Mouse (Mus musculus) forebrain, embryonic 16.5 days (tissue): ENCODE measurements around the gene Myl3. TPM values are rescaled to one million over a fixed set of nuclear protein-coding genes. Genes with fewer than 3 reads are reported as not detected.

Source experiments
- ATAC-seq: fragments of 200-750 bp; cut with Nextera tagmentation; 2 replicates; pipeline ENCODE4 v1.8.0; 2017; ENCODE audit warnings: mild to moderate bottlenecking, moderate library complexity
- H3K27ac ChIP-seq: fragments of 300-500 bp; sonication (generic); 2 replicates; pipeline ENCODE4 v1.5.1; 2014; ENCODE audit warnings: low read length, control low read depth
- H3K27me3 ChIP-seq: fragments of 300-500 bp; sonication (generic); replicated peaks from 2 replicates; pipeline ENCODE4 v1.6.1; 2014; ENCODE audit warnings: low read length; ENCODE audit not compliant: control insufficient read depth, insufficient read depth
- H3K36me3 ChIP-seq: fragments of 300-500 bp; sonication (generic); 2 replicates; pipeline ENCODE4 v1.6.1; 2014; ENCODE audit not compliant: control insufficient read depth, insufficient read depth
- H3K4me1 ChIP-seq: fragments of 300-500 bp; sonication (generic); replicated peaks from 2 replicates; pipeline ENCODE4 v1.6.1; 2014; ENCODE audit warnings: low read length; ENCODE audit not compliant: control insufficient read depth, insufficient read depth
- H3K4me2 ChIP-seq: fragments of 300-500 bp; sonication (generic); 2 replicates; pipeline ENCODE4 v1.6.1; 2014; ENCODE audit warnings: mild to moderate bottlenecking, low read length, control low read depth
- H3K4me3 ChIP-seq: fragments of 300-500 bp; sonication (generic); replicated peaks from 2 replicates; pipeline ENCODE4 v1.5.1; 2014; ENCODE audit warnings: mild to moderate bottlenecking, low read length, control low read depth
- H3K9ac ChIP-seq: fragments of 300-500 bp; sonication (generic); replicated peaks from 2 replicates; pipeline ENCODE4 v1.6.1; 2014; ENCODE audit warnings: low read depth, low read length, control low read depth
- H3K9me3 ChIP-seq: fragments of 300-500 bp; sonication (generic); 2 replicates; pipeline ENCODE4 v1.6.1; 2016; ENCODE audit warnings: low read length; ENCODE audit not compliant: control insufficient read depth
- WGBS: fragments of 180-500 bp; shearing (Covaris S2); extraction: QIAGEN DNeasy Blood & Tissue Kit; methylation state at CpG from one replicate; pipeline ENCODE4 v1.1.7; 2014; 5-methylcytosine and 5-hydroxymethylcytosine counted together
- polyA plus RNA-seq: library from polyadenylated mRNA; unstranded; fragments of >200 nt; fragmentation: Nextera tagmentation; extraction: Ambion mirVana; gene quantifications from 2 replicates; pipeline ENCODE4 v1.2.1, GENCODE M21; 2015

The Myl3 gene
- polyA plus RNA-seq, 1 experiment from 2014 or later: 0.39 TPM

GRCm38 (mm10) chr9:110763405-110763804 lies 21.7 kb downstream of the Myl3 start:
- no peak overlapping the region for H3K4me2 ChIP-seq

GRCm38 (mm10) chr9:110772336-110772735 lies 30.7 kb downstream of the Myl3 start:
- Histone ChIP-seq H3K36me3 (no peaks in the 10 kb centered on the region), H3K4me2 (no peak overlapping the region), H3K9me3 (no peaks in the 10 kb centered on the region), H3K4me3 (no peak overlapping the region), H3K9ac (no peak overlapping the region), H3K27ac (no peak overlapping the region), H3K4me1 (no peaks in the 10 kb centered on the region), H3K27me3 (no peaks in the 10 kb centered on the region)
- no peak for ATAC-seq
- WGBS: 93% methylated on average over 10 of the region's 10 CpGs

More at GRCm38 (mm10) chr9:110763405-110763804, 21.7 kb downstream of the Myl3 start:
- 51% methylated on average over 2 of the region's 2 CpGs for WGBS
- Histone ChIP-seq H3K9ac (no peak overlapping the region), H3K27me3 (no peaks in the 10 kb centered on the region), H3K27ac (no peak overlapping the region), H3K9me3 (no peaks in the 10 kb centered on the region), H3K4me1 (no peaks in the 10 kb centered on the region), H3K4me3 (no peak overlapping the region), H3K36me3 (no peaks in the 10 kb centered on the region)
- no peak for ATAC-seq

- WGBS: 78% methylated on average over 15 of the region's 15 CpGs
- H3K36me3 ChIP-seq: no peaks in the 10 kb centered on the region
- H3K4me1 ChIP-seq: no peaks in the 10 kb centered on the region
- H3K9me3 ChIP-seq: no peaks in the 10 kb centered on the region
- H3K9ac ChIP-seq: no peak overlapping the region
- no peak overlapping the region for H3K4me3 ChIP-seq
- no peak overlapping the region for H3K27ac ChIP-seq
- no peak for ATAC-seq
- H3K4me2 ChIP-seq: no peak overlapping the region
- no peaks in the 10 kb centered on the region for H3K27me3 ChIP-seq
Observed at GRCm38 (mm10) chr9:110774403-110775268, 33.0 kb downstream of the Myl3 start.

- H3K27ac ChIP-seq: no peak overlapping the region
- H3K36me3 ChIP-seq: no peaks in the 10 kb centered on the region
- no peak for ATAC-seq
- no peaks in the 10 kb centered on the region for H3K9me3 ChIP-seq
- no peak overlapping the region for H3K4me2 ChIP-seq
- H3K4me1 ChIP-seq: peaks cover under 1% of the 10 kb centered on the region; the same call in 1 of the 2 replicates
- H3K9ac ChIP-seq: no peak overlapping the region
- no peak overlapping the region for H3K4me3 ChIP-seq
- 76% methylated on average over 10 of the region's 10 CpGs for WGBS
- no peaks in the 10 kb centered on the region for H3K27me3 ChIP-seq
Observed at GRCm38 (mm10) chr9:110775269-110776022, 33.8 kb downstream of the Myl3 start.

- Histone ChIP-seq H3K9me3 (no peaks in the 10 kb centered on the region), H3K4me3 (no peak overlapping the region), H3K36me3 (no peaks in the 10 kb centered on the region), H3K27me3 (peaks cover 2% of the 10 kb centered on the region; the same call in 1 of the 2 replicates), H3K4me2 (no peak overlapping the region), H3K27ac (no peak overlapping the region), H3K4me1 (peaks cover 11% of the 10 kb centered on the region), H3K9ac (no peak overlapping the region)
- ATAC-seq: no peak
- WGBS: 59% methylated on average over 1 of the region's 1 CpGs
Observed at GRCm38 (mm10) chr9:110778100-110778499, 36.4 kb downstream of the Myl3 start.

- WGBS: 81% methylated on average over 7 of the region's 7 CpGs
- ATAC-seq: no peak
- no peaks in the 10 kb centered on the region for H3K36me3 ChIP-seq
Observed at GRCm38 (mm10) chr9:110778559-110778958, 36.9 kb downstream of the Myl3 start.

GRCm38 (mm10) chr9:110779242-110779913 lies 37.7 kb downstream of the Myl3 start:
- Histone ChIP-seq H3K4me3 (no peak overlapping the region), H3K36me3 (no peaks in the 10 kb centered on the region), H3K4me2 (no peak overlapping the region), H3K4me1 (peaks cover 11% of the 10 kb centered on the region), H3K9me3 (no peaks in the 10 kb centered on the region), H3K27ac (no peak overlapping the region), H3K9ac (no peak overlapping the region), H3K27me3 (peaks cover 2% of the 10 kb centered on the region; the same call in 1 of the 2 replicates)
- no peak for ATAC-seq
- WGBS: 54% methylated on average over 5 of the region's 5 CpGs

More at GRCm38 (mm10) chr9:110778559-110778958, 36.9 kb downstream of the Myl3 start:
- Histone ChIP-seq H3K9me3 (no peaks in the 10 kb centered on the region), H3K27ac (no peak overlapping the region), H3K4me3 (no peak overlapping the region), H3K9ac (no peak overlapping the region), H3K4me1 (peaks cover 11% of the 10 kb centered on the region), H3K4me2 (no peak overlapping the region), H3K27me3 (peaks cover 2% of the 10 kb centered on the region; the same call in 1 of the 2 replicates)

GRCm38 (mm10) chr9:110781256-110781721 lies 39.6 kb downstream of the Myl3 start:
- peak; percentile 97 for ATAC-seq
- WGBS: under 1% methylated on average over 43 of the region's 43 CpGs
- no peaks in the 10 kb centered on the region for H3K36me3 ChIP-seq
- peak overlapping the region; percentile 36; the same call in 1 of the 2 replicates for H3K27ac ChIP-seq
- peak overlapping the region; percentile 78 for H3K9ac ChIP-seq
- peaks cover 11% of the 10 kb centered on the region for H3K4me1 ChIP-seq
- H3K4me3 ChIP-seq: peak overlapping the region; percentile 55
- H3K9me3 ChIP-seq: no peaks in the 10 kb centered on the region
- peak overlapping the region; percentile 74 for H3K4me2 ChIP-seq
- peaks cover 2% of the 10 kb centered on the region; the same call in 1 of the 2 replicates for H3K27me3 ChIP-seq
